Mouse (Mus musculus) liver, embryonic 13.5 days (tissue): ENCODE results near the gene Crtac1. TPM values are rescaled to one million over a fixed set of nuclear protein-coding genes. Genes with fewer than 3 reads are reported as not detected.

ENCODE experiments used
- ATAC-seq: fragments of 200-750 bp; cut with Nextera tagmentation; 2 replicates; pipeline ENCODE4 v1.8.0; 2017; ENCODE audit warnings: low read depth, mild to moderate bottlenecking, moderate number of reproducible peaks, moderate library complexity
- DNase-seq: peaks from one replicate; pipeline ENCODE4 v3.0.0; 2022
- H3K27ac ChIP-seq: fragments of 300-500 bp; sonication (generic); 2 replicates; pipeline ENCODE4 v1.5.1; 2015; ENCODE audit warnings: moderate library complexity, mild to moderate bottlenecking, inconsistent platforms
- H3K27me3 ChIP-seq: fragments of 300-500 bp; sonication (generic); 2 replicates; pipeline ENCODE4 v1.6.1; 2015; ENCODE audit warnings: mild to moderate bottlenecking, inconsistent platforms
- H3K36me3 ChIP-seq: fragments of 300-500 bp; sonication (generic); 2 replicates; pipeline ENCODE4 v1.6.1; 2015; ENCODE audit warnings: mild to moderate bottlenecking, inconsistent platforms
- H3K4me1 ChIP-seq: fragments of 300-500 bp; sonication (generic); replicated peaks from 2 replicates; pipeline ENCODE4 v1.6.1; 2015; ENCODE audit warnings: inconsistent platforms
- H3K4me2 ChIP-seq: fragments of 300-500 bp; sonication (generic); 2 replicates; pipeline ENCODE4 v1.6.1; 2015; ENCODE audit warnings: inconsistent platforms, mild to moderate bottlenecking, moderate library complexity
- H3K4me3 ChIP-seq: fragments of 300-500 bp; sonication (generic); replicated peaks from 2 replicates; pipeline ENCODE4 v1.5.1; 2015; ENCODE audit warnings: mild to moderate bottlenecking, inconsistent platforms
- H3K9ac ChIP-seq: fragments of 300-500 bp; sonication (generic); 2 replicates; pipeline ENCODE4 v1.6.1; 2015; ENCODE audit warnings: mild to moderate bottlenecking, inconsistent platforms
- H3K9me3 ChIP-seq: fragments of 300-500 bp; sonication (generic); replicated peaks from 2 replicates; pipeline ENCODE4 v1.6.1; 2016; ENCODE audit warnings: inconsistent platforms
- WGBS: fragments of 180-500 bp; shearing (Covaris S2); methylation state at CpG from one replicate; pipeline ENCODE4 v1.1.7; 2015; ENCODE audit not compliant: insufficient replicate concordance; 5-methylcytosine and 5-hydroxymethylcytosine counted together
- polyA plus RNA-seq: library from polyadenylated mRNA; unstranded; fragments of >200 nt; fragmentation: Nextera tagmentation; extraction: Ambion mirVana; gene quantifications from 2 replicates; pipeline ENCODE4 v1.2.1, GENCODE M21; 2015

Crtac1 gene
- polyA plus RNA-seq, 1 experiment from 2014 or later, result 0.12 TPM

- no peak overlapping the region for H3K4me3 ChIP-seq
- H3K4me1 ChIP-seq, result no peaks in the 10 kb centered on the region
- ATAC-seq, result no peak
- DNase-seq, result peak; percentile 22
- H3K27me3 ChIP-seq, result peaks cover 15% of the 10 kb centered on the region
- H3K9me3 ChIP-seq, result no peaks in the 10 kb centered on the region
- H3K36me3 ChIP-seq, result no peaks in the 10 kb centered on the region
- no peak overlapping the region for H3K9ac ChIP-seq
- no peak overlapping the region for H3K27ac ChIP-seq
- no peak overlapping the region for H3K4me2 ChIP-seq
- WGBS, result 39% methylated on average over 14 of the region's 14 CpGs
Observed at GRCm38 (mm10) chr19:42272003-42272963, 159.3 kb downstream of the Crtac1 start.

- H3K36me3 ChIP-seq, result no peaks in the 10 kb centered on the region
- no peaks in the 10 kb centered on the region for H3K4me1 ChIP-seq
- no peak overlapping the region for H3K4me2 ChIP-seq
- H3K4me3 ChIP-seq, result no peak overlapping the region
- no peak for DNase-seq
- H3K27ac ChIP-seq, result no peak overlapping the region
- no peak overlapping the region for H3K9ac ChIP-seq
- H3K27me3 ChIP-seq, result peaks cover 15% of the 10 kb centered on the region
- WGBS, result 49% methylated on average over 7 of the region's 7 CpGs
- ATAC-seq, result no peak
- H3K9me3 ChIP-seq, result no peaks in the 10 kb centered on the region
Observed at GRCm38 (mm10) chr19:42271182-42271581, 160.4 kb downstream of the Crtac1 start.

- Histone ChIP-seq H3K9me3 (no peaks in the 10 kb centered on the region), H3K4me1 (no peaks in the 10 kb centered on the region), H3K27ac (no peak overlapping the region), H3K4me2 (no peak overlapping the region), H3K9ac (no peak overlapping the region), H3K27me3 (peaks cover 15% of the 10 kb centered on the region), H3K4me3 (no peak overlapping the region), H3K36me3 (no peaks in the 10 kb centered on the region)
- DNase-seq (no peak), ATAC-seq (no peak)
- 45% methylated on average over 6 of the region's 6 CpGs for WGBS
Observed at GRCm38 (mm10) chr19:42270119-42270518, 161.5 kb downstream of the Crtac1 start.

- WGBS, result 2% methylated on average over 19 of the region's 19 CpGs
- Histone ChIP-seq H3K9me3 (no peaks in the 10 kb centered on the region), H3K9ac (no peak overlapping the region), H3K4me1 (no peaks in the 10 kb centered on the region), H3K4me3 (no peak overlapping the region), H3K4me2 (peak overlapping the region; percentile 8; the same call in 1 of the 2 replicates), H3K27me3 (peaks cover 15% of the 10 kb centered on the region), H3K27ac (no peak overlapping the region), H3K36me3 (no peaks in the 10 kb centered on the region)
- DNase-seq, result no peak
- ATAC-seq, result no peak
Observed at GRCm38 (mm10) chr19:42268337-42268736, 163.2 kb downstream of the Crtac1 start.

GRCm38 (mm10) chr19:42263524-42263923 is 168.1 kb downstream of the Crtac1 start:
- Histone ChIP-seq H3K4me3 (no peak overlapping the region), H3K36me3 (no peaks in the 10 kb centered on the region), H3K27me3 (peaks cover 3% of the 10 kb centered on the region; the same call in 1 of the 2 replicates), H3K9ac (no peak overlapping the region), H3K27ac (no peak overlapping the region), H3K4me2 (no peak overlapping the region), H3K9me3 (no peaks in the 10 kb centered on the region), H3K4me1 (no peaks in the 10 kb centered on the region)
- no peak for DNase-seq
- no peak for ATAC-seq
- 32% methylated on average over 3 of the region's 3 CpGs for WGBS

- 60% methylated on average over 8 of the region's 8 CpGs for WGBS
- Histone ChIP-seq H3K9me3 (no peaks in the 10 kb centered on the region), H3K27ac (no peak overlapping the region), H3K4me2 (no peak overlapping the region), H3K27me3 (peaks cover 21% of the 10 kb centered on the region), H3K4me1 (peaks cover 3% of the 10 kb centered on the region), H3K9ac (no peak overlapping the region), H3K4me3 (no peak overlapping the region), H3K36me3 (no peaks in the 10 kb centered on the region)
- ATAC-seq, result no peak
- DNase-seq, result no peak
Observed at GRCm38 (mm10) chr19:42260486-42260885, 171.1 kb downstream of the Crtac1 start.

- H3K4me2 ChIP-seq, result no peak overlapping the region
- ATAC-seq (no peak), DNase-seq (no peak)
- peaks cover 38% of the 10 kb centered on the region for H3K27me3 ChIP-seq
- no peaks in the 10 kb centered on the region for H3K36me3 ChIP-seq
- H3K9me3 ChIP-seq, result no peaks in the 10 kb centered on the region
- H3K4me3 ChIP-seq, result no peak overlapping the region
- H3K27ac ChIP-seq, result no peak overlapping the region
- H3K9ac ChIP-seq, result no peak overlapping the region
- 50% methylated on average over 5 of the region's 5 CpGs for whole genome bisulfite sequencing
- peaks cover 5% of the 10 kb centered on the region for H3K4me1 ChIP-seq
Observed at GRCm38 (mm10) chr19:42258596-42258995, 173.0 kb downstream of the Crtac1 start.

GRCm38 (mm10) chr19:42258031-42258430 is 173.6 kb downstream of the Crtac1 start:
- no peaks in the 10 kb centered on the region for H3K36me3 ChIP-seq

GRCm38 (mm10) chr19:42257241-42257635 is 174.3 kb downstream of the Crtac1 start:
- Histone ChIP-seq H3K36me3 (no peaks in the 10 kb centered on the region), H3K4me3 (no peak overlapping the region), H3K9me3 (no peaks in the 10 kb centered on the region), H3K4me2 (no peak overlapping the region), H3K27ac (no peak overlapping the region), H3K9ac (no peak overlapping the region), H3K27me3 (peaks cover 45% of the 10 kb centered on the region), H3K4me1 (peaks cover 5% of the 10 kb centered on the region)
- ATAC-seq (no peak), DNase-seq (no peak)
- 65% methylated on average over 12 of the region's 12 CpGs for WGBS

More at GRCm38 (mm10) chr19:42258031-42258430, 173.6 kb downstream of the Crtac1 start:
- H3K4me2 ChIP-seq, result no peak overlapping the region
- H3K4me1 ChIP-seq, result peaks cover 5% of the 10 kb centered on the region
- 52% methylated on average over 3 of the region's 3 CpGs for WGBS
- no peak for ATAC-seq
- no peak for DNase-seq
- peaks cover 43% of the 10 kb centered on the region for H3K27me3 ChIP-seq
- no peak overlapping the region for H3K9ac ChIP-seq
- H3K4me3 ChIP-seq, result no peak overlapping the region
- H3K9me3 ChIP-seq, result no peaks in the 10 kb centered on the region
- no peak overlapping the region for H3K27ac ChIP-seq

- H3K27ac ChIP-seq, result no peak overlapping the region
- H3K4me2 ChIP-seq, result no peak overlapping the region
- no peak overlapping the region for H3K9ac ChIP-seq
- H3K36me3 ChIP-seq, result no peaks in the 10 kb centered on the region
- no peaks in the 10 kb centered on the region for H3K9me3 ChIP-seq
- H3K4me1 ChIP-seq, result peaks cover 5% of the 10 kb centered on the region
- ATAC-seq, result no peak
- no peak overlapping the region for H3K4me3 ChIP-seq
- peaks cover 45% of the 10 kb centered on the region for H3K27me3 ChIP-seq
- 72% methylated on average over 12 of the region's 12 CpGs for WGBS
- DNase-seq, result no peak
Observed at GRCm38 (mm10) chr19:42256611-42257240, 174.9 kb downstream of the Crtac1 start.

GRCm38 (mm10) chr19:42255784-42256610 is 175.6 kb downstream of the Crtac1 start:
- no peaks in the 10 kb centered on the region for H3K9me3 ChIP-seq
- peak overlapping the region; percentile 66 for H3K4me2 ChIP-seq
- H3K4me1 ChIP-seq, result peaks cover 5% of the 10 kb centered on the region
- ATAC-seq, result peak; percentile 45
- WGBS, result 3% methylated on average over 33 of the region's 42 CpGs
- H3K27me3 ChIP-seq, result peaks cover 45% of the 10 kb centered on the region
- no peak overlapping the region for H3K27ac ChIP-seq
- H3K36me3 ChIP-seq, result no peaks in the 10 kb centered on the region
- H3K4me3 ChIP-seq, result peak overlapping the region; percentile 41
- peak; percentile 62 for DNase-seq
- H3K9ac ChIP-seq, result no peak overlapping the region
